Mouse (Mus musculus) layer of hippocampus, postnatal 36 days (tissue): ENCODE measurements at regions not wholly inside any gene's neighbourhood (a gene's known extent, or its start where the extent isn't known, plus 50 kb on each side); places are given as distances from the start of the nearest gene placed in this dataset.
A peak's percentile ranks its signal among the peaks of the same experiment; 100 is the strongest.
"Not testable (repeated sequence)": the region's sequence is repeated elsewhere in the genome, so short reads cannot be mapped to it uniquely, and the experiment has no call there.

Experiments used
- DNase-seq, 2 experiments: peaks; one replicate each; pipeline ENCODE4 v3.0.0; 2022

DNA sequence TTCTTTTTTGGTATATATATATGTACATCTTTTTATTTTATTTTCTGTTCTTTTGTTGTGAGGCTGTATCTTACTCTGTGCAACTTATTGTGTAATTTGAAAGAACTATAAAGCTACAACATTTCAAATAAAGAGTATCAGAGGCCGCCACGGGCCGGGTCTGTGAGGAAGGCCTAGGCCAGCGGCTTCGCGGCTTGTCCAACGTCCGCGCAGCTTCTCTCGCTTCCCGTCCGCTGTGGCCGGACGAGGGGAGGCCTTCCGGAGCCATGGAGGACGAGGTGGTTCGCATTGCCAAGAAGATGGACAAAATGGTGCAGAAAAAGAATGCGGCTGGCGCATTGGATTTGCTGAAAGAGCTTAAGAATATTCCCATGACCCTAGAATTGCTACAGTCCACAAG lies 167.4 kb downstream of the Kif21a start:
- DNase-seq = not testable (repeated sequence)

DNA sequence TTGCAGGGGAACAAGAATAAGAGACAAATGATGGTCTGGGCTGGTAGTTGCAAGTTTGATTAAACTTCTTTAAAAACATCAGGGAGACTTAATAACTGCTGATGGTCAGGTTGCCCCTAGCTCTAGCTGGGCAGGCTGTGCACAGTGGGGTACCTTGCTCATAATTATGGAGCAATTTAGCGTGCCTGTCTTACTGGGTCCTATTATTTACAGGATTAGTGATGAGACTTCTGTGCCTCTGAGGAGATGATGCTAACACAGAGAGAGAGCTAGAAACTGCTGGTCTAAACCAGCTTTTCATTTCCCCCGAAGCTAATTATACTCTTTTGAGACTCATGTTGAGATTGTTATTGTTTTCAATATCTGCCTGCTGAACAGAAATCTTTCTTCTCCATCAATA lies 180.3 kb downstream of the Kif21a start:
- DNase-seq = no peak

DNA sequence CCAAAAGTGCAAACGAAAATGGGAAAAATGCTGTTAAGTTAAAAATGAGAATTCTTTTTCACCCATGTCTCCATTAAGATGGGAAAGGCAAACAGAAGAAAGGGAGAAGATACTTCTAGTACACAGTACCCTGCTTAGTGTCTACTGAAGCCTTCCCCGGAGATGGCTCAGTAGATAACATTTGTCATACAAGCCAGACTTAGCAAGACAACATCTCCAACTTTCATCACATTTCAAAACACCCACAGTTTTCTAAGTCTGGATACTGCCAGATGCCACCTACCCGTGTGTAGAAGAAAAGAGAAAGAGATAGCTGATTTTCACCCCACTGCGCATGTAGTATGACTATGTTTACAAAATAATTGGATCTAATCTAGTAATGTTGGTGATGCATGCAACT lies 174.5 kb upstream of the Cpne8 start:
- DNase-seq = not testable (repeated sequence)

DNA sequence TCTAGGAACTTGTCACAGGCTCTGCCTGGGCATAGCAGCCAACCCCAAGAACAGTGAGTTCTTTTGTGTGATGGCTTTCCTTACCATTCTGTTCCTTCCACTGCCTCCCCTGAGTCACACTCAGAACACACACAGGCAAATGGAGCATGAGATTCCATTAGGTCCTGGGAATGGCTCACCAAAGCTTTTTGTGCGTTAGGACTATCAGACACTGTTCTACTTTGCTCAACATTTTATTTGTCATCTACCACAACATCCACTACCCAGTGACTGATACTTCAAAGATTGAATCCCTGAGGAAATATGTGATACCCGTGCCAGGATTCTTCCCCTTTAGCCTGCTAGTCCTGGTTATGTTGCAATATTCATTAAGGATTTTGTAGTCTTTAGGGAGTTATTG lies 172.8 kb upstream of the Cpne8 start:
- no peak for DNase-seq

DNA sequence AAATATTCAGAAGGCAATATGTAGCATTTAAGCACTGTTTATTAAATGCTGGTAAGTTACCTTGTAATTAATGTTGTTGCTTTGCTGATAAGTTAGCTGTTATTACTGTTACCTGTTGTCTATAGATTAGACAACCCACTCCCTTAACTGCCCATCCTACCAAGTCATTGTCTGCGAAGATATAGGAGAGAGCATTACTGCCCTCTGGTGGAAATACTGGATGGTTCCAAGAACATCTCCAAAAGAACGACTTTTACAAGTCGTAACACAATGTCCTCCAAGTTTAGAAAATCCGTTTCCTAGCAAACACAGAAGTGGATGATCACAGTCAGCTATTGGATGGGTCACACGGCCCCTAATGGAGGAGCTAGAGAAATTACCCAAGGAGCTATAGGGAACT lies 162.2 kb upstream of the Cpne8 start:
- DNase-seq = no peak

DNA sequence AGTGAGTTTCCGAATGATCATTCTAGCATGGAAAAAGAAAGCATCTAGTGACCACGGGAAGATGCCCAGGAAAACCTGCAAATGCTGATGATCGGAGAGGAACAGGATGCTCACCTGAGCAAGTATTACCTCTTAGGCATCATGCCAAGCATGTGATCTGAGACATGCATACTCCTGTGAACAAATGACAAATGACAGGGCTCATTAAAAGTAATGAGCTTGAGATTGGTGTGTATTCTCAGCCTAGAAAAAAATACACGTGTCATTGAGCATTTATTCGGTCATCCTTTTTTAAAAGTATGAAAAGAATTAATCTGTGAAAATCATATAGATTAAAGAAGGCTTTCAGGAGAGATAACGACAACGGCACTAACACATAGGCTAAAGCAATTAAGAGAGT lies 156.4 kb upstream of the Cpne8 start:
- no peak for DNase-seq

DNA sequence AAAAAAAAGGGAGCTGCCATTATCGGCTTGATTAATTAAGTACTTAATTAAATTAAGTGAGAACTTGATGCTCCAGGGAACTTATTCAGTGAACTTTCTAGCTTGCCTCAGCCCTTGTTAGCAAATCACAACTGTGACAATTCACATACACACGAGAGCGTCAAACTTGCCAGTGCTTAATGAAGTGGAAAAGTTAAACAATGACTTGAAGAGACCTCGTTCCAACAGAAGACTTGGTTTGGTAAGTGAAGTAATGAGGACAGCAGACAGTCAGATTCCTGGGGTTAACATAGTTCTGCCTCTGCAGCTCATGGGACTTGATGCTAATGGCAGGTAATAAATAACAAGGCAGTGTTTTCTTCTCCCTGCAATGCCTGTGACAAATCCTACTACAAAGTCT lies 148.6 kb upstream of the Cpne8 start:
- DNase-seq = no peak

DNA sequence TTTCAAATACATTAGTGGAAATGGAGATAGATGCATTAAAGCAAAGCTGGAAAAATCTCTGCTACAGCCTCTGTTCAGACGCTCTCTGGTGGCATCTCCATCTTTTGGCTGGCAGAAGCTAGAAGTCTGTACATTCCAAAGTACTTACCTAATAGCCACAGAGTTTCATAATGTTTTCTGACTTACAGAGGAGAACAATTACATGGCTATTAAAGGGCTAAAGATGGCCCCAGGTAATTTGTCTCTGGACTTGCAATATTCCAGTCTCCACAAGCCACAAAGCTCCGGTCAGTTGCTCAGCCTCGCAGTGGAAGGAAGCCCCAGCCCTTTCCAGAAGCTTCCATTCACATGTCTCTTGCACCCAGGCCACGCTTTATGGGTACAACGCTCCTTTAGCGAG lies 143.1 kb upstream of the Cpne8 start:
- no peak for DNase-seq

DNA sequence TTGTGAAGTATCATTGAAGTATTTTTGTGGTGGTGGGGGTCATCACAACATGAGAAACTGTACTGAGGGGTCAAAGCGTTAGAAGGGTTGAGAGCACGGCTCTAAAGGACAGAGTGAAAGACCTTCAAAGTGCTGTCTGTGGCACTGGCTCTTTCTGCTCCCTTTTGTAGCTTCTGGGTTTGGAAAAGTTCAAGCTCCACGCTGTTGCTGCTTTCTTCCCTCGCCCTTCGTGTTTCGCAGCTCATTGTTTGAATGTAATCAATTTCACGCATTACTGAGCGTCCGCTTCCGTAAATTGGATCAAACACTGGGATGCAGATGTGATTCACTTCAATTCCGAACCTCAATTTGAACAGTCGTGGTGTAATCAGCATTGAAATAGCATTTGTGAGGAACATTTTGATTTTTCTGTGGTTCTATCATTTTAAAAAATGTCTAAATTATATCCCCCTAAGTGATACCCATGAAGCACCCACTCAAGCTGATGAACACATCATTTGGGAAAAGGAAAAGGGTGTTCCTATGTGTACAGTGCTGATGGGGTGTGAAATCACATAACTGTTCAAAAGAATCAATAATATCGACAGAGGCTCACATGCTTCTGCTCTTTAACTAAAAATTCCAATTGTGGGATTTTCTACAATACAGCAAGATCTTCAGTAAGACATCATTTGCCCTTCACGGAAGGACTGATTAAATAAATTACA lies 140.9 kb upstream of the Cpne8 start:
- DNase-seq = no peak

DNA sequence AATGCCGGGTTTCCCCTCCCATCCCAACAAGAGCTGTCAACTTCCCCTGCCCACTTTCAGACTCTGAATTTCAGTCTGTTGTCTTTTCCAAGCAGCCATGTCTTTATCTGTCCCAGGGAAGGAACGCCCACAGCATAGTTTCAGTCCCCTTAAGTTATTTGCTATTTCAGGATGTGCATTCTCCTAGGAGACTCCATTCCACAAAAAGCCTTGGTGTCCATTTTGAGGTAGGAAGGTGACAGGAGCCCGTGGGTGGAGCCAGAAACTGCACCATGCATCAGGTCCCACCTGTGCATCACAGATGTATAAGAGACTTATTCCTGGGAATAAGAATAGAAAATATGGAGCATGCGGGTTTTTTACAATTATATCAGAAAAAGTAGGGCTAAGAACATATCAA lies 138.9 kb upstream of the Cpne8 start:
- DNase-seq = no peak

DNA sequence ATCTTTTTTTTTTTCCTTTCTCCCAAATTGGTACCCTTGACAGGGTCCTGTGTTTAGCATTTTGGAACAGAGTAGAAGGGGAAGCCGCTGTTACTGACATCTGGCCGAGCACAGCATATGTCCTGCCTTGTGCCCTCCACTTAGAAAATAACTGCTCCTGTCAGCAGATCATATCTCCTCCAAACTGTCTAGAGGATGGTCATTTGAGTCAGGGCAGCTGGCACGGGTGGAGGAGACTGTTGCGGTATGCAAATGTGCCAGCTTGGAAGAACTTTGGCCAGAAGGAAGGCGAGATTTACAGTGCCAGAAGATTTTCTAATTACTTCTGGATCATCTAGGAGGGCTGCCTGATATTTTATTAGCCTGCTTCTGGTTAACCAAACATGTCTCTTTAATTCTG lies 134.7 kb upstream of the Cpne8 start:
- DNase-seq = no peak

DNA sequence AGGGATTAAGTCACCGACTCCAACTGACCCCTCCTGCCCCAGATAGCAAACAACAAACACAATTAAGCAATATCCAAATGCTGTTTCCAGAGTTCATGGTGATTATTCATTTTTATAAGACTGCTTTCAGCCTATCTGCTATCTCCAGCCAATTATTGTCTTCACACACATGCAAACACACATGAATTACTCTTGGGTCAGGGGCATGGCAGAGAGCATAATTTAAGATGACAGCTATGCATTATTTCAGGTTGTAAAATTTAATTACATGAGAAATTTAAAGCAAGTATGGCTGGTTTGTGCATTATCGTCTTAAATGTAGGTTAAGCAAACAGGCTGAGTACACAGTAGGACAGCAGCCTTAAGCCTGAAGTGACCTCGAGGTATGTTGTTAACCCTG lies 131.1 kb upstream of the Cpne8 start:
- no peak for DNase-seq

DNA sequence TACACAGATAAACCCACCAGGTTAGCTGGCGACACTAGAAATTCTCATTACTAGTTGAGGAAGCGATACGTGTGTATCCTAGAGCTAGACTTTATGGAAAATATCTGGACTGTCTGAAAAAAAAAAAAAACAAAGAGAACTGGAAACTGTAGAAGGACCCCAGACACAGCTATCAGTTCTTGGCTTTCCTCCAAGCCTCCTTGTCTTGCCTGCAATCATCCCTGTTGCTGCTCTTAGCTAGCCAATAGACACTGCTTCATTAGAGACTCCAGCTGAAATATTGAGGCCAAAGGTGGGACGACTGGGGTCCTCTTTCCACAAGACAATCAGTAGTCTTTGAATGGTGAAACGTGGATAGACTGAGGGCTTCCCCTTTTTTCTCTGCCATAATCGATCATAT lies 129.0 kb upstream of the Cpne8 start:
- no peak for DNase-seq

DNA sequence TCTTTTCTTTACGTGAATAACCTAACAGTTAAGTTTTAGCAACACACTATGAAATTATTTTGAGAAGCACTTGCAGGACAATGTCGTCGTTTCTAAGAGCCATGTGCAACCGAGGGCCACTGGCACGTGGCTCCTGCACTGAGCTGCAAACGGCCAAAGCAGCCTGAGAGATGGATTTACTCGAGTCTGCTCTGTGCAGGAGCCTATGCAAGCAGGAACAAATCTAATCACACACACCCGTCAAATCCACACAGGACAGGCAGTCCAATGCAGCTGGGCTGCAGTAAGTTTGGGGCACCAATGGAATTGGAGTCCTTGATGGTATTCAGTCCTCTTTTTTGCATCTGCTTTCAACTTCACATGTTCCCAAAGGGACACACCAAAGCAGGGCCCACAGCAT lies 118.8 kb upstream of the Cpne8 start:
- no peak for DNase-seq

DNA sequence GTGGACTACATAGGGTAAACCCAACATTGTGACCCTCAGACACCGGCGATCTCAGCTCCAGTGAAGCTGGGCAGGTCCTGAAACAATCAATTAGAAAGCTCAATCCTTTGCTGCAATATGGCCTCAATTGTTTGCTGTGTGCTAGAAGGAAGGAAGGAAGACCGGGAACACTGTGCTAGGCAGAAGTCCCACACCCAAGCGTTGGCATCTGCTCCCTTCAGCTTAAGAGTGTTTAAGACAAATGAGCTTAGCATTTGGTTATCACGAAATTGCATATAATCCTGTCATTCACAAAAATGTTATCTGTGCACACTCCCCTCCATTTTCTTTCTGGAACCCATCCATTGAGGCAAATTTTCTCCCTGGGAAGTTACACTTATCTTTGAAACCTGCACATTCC lies 110.7 kb upstream of the Cpne8 start:
- peak; percentile 10 to 16 for DNase-seq

DNA sequence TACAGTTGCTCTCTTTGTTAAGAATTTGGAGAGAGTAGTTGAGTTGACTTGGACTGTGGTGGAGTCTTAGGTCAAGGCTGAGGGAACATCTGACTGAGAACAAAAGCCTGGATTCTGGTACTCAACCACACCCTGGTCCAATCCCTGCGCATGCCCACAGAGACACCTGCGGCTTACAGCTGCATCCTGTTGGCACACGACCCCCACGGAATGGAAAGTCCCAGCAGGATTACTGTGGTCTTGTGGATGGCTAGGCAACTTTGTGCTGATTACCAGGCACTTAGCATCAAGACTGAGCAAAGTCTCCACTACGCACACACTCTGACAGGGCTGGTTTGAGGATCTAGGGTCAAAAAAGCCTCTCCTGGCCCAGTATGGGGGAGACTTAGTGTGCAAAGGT lies 105.5 kb upstream of the Cpne8 start:
- DNase-seq = no peak

DNA sequence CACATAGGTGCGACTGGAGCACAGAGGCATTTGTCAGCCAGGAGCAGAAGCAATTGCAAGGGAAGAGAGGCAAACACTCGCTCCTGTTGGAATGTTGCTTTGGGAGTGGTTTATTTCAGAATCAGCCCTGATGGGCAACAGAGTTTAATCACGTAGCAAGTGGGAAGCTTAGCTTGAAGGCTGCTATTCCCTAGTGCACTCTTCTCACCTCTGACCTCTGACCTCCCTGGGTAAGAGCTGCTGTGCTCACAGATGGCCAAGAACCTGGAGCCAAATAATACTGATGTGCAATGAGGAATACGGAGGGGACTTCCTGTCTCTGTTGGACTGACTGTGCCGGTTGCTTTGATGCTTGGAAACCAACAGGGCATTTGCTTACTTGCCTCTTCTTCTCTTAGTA lies 88.3 kb upstream of the Cpne8 start:
- no peak for DNase-seq

DNA sequence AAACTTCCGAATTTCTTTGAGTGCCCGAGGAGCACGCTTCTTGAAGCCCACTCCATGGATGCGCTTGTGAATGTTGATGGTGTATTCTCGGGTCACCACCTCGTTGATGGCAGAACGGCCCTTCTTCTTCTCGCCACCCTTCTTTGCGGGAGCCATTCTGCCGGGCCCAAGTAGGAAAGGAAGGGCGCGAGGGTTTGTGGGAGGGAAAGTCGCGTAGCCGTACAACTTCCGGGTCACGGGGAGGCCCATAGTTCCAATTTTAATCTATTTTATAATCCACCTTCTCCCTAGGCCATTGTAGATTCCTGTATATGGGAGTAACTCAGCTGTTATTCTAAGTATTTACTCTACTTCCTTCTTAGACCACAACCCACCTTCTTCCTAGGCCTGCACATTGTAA lies 85.3 kb upstream of the Cpne8 start:
- DNase-seq = not testable (repeated sequence)

DNA sequence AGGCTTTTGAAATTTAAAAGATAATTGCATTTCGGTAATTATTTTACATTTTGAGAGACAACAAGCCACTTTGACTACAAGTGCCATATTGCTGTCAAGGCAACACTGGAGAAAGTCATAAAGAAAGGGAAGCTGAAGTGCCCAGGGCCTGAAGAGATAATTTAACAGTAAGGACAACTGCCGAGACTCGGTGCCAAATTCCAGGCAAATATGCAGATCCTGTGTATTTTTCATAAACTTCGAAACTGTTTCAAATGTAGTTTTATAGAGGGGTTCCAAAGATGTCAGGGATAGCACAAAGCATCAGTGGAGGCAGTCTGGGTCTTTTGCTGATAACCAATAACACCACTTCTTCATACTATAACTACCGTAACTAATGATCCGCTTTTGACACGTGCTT lies 54.7 kb upstream of the Cpne8 start:
- DNase-seq = no peak
